Mouse (Mus musculus) retina, adult 2 months (tissue): ENCODE data around the gene Gm5431.

Source experiments
- DNase-seq: peaks from one replicate; pipeline ENCODE4 v3.0.0-alpha.2; 2012; ENCODE audit warnings: low read depth, low spot score

Gene Gm5431

GRCm38 (mm10) chr11:48838879-48839680 lies 62.9 kb downstream of the Gm5431 start:
- no peak for DNase-seq

GRCm38 (mm10) chr11:48838181-48838797 lies 63.7 kb downstream of the Gm5431 start:
- no peak for DNase-seq
